Mouse (Mus musculus) A20 (cell line): ENCODE data around the gene Gm17677.

ENCODE experiments used
- DNase-seq: peaks from one replicate; pipeline ENCODE4 v3.0.0-alpha.2; 2011; ENCODE audit warnings: low read depth, low spot score

Gene Gm17677

DNA sequence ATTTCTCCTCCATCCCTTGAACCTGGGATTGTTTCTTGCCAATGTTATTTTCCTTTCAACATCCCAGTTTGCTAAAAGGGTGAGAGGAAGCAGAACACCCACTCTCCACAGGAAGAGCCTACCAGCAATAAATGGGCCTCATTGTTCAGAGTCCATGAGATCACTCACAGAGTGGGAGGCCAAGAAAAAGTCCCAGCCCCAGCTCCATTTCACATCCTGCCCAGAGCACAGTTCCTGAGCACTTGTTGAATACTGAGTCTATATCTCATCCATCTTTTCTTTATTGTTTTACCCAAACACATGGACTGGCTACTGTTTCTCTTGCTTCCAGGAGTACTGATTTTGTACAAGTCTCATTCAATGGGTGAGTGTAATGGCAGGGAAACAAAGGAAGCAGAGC is at the start of gene Gm17677:
Gene Gm17677, plus strand, starts transcription at position 301 of the 400 bp plus-strand sequence.
- no peak for DNase-seq

DNA sequence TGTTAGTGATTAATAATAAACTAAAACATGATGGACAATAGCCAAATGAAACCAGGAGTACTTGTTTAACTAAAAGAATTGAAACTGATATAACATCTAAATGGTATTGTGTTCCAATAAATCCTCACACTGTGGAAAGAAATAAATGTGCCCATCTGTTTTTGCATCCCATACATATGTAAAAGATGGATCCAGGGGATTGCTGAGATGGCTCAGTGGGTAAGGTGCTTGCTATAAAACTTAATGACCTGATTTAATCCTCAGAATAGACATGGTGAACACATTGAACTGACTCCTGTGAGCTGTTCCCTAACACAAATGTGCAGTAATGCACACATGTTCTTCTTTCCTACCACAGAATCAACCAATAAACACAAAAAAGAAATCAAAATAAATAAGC is 48.9 kb upstream of the Gm17677 start:
- no peak for DNase-seq

DNA sequence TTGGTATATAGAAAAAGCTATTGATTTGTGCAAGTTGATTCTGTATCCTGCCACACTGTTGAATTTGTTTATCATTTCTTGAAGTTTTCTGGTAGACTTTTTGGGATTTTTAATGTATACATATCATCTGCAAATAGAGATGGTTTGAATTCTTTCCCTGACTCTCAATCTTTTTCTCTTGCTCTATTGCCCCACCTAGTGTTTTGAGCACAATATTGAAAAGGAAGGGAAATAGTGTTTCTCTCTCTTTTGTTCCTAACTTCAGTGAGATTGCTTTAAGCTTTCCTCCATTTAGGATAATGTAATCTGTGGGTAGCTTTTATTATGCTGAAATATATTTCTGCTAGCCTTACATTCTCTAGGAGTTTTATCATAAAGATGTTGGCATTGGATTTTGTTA is 33.6 kb upstream of the Gm17677 start:
- no peak for DNase-seq

DNA sequence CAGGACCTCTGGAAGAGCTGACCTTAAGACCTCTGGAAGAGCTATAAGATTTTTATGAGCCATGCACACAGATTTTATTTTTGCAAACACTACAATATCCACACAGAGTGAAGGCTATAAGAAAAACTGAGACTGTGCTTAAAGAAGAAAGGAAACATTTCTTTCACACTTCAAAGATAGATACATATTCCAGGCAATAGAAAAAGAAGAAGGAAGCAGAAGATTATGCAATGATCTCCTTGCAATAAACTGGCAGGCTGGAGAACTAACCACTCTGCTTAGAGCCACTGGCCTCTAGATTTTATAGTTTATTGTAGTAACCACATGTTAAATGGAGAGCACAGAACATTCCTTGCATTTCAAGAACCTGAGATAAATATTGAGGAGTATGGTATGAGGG is 16.0 kb downstream of the Gm17677 start:
- DNase-seq = no peak

DNA sequence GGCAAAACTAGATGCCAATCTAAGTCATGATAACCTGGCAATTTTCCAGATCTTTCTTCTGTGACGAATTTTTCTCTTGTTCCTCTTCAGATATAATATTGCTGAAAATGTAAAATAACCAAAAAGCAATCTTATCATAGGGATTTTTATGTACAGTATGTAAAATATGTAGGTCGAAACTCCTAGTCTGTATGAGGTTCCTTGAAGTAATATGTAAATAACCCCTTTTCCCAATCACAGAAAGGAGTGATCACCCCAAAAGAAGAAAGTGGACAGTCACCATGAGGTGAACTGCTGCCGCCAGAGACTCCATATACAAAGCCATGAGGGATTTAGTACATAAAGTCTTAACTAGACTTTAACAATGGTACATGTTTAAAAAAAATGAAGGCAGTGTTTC is 37.2 kb downstream of the Gm17677 start, which contains the start of gene Gm17727:
Gene Gm17727, minus strand, starts transcription at position 101 of the 400 bp plus-strand sequence.
- no peak for DNase-seq

DNA sequence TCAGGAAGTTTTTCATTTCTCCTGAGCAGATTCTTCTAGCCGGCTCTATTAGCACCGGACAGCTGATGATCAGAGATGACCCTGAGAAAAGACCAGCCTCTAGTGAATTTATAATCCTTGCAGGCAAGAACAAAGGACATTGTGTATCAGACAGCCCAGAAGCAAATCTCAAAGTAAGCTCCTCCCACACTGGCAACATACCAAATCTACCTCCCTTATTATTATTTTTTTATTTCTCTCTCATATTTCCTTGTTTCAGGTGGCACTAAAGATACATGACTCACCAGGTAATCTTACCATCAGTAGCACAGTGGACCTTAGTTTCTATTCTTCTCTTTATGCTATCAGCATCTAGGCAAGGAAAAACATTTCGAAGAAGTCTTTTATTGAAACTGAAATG is 49.2 kb downstream of the Gm17677 start, which contains the start of the genes Gm27235 and D730048I06Rik:
Gene Gm27235, minus strand, starts transcription at position 101 of the 400 bp plus-strand sequence.
Gene D730048I06Rik, minus strand, starts transcription at position 112 of the 400 bp plus-strand sequence.
- DNase-seq = no peak
